Mouse (Mus musculus): ENCODE measurements around the gene Mesd. TPM values are rescaled to one million over a fixed set of nuclear protein-coding genes. Genes with fewer than 3 reads are reported as not detected.
"Not testable (repeated sequence)": the region's sequence is repeated elsewhere in the genome, so short reads cannot be mapped to it uniquely, and the experiment has no call there.

Mesd gene
- polyA plus RNA-seq, 1 experiment from 2014 or later: 67.5 TPM

GRCm38 (mm10) chr7:83878676-83879448 is 5.4 kb upstream of the Mesd start:
- DNase-seq (ENCODE audit: low spot score): no peak

- DNase-seq (ENCODE audit: low spot score): no peak
Measured at GRCm38 (mm10) chr7:83882150-83882632, 2.1 kb upstream of the Mesd start.

GRCm38 (mm10) chr7:83882633-83883275 is 1.5 kb upstream of the Mesd start:
- DNase-seq (ENCODE audit: low spot score): peak; percentile 15

- DNase-seq (ENCODE audit: low spot score): peak; percentile 44
Measured at GRCm38 (mm10) chr7:83883276-83884020, 818 bp upstream of the Mesd start.

GRCm38 (mm10) chr7:83884921-83885532 is 761 bp downstream of the Mesd start:
- no peak for DNase-seq (ENCODE audit: low spot score)

GRCm38 (mm10) chr7:83885835-83886234 is 1.6 kb downstream of the Mesd start:
- no peak for DNase-seq (ENCODE audit: low spot score)

GRCm38 (mm10) chr7:83886366-83887129 is 2.3 kb downstream of the Mesd start:
- no peak for DNase-seq (ENCODE audit: low spot score)

DNA sequence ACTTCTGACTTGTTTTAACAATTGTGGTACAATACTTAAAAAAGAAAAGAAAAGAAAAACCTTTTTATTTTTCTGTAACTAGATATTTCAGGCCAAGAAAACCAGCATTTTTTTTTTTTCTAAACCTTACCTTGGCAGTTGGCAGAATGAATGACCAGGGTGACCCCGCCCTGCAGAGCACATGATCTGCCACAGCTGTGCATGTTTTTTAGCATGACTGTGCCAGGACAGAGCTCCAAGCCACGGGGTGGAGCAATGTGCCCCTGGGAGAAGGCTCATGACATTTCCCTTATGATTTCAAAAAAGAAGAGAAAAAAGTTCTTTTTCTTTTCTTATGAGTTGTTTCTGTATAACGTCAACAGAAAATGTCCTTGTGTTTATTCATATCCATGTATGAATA is 5.1 kb downstream of the Mesd start:
- no peak for DNase-seq (ENCODE audit: low spot score)

DNA sequence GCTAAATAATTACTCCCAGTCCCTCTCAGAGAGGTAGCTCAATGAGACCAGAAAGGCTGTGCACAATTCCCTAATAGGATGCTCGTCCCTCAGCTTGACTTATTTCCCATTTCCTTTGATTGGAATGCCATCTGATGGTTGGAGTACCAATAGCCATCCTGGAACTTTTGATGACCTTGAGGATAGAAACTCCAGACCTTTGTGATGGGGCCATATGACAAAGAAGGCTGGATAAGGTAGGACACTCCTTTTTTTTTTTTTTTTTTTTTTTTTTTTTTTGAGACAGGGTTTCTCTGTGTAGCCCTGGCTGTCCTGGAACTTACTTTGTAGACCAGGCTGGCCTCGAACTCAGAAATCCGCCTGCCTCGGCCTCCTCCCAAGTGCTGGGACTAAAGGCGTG is 5.7 kb downstream of the Mesd start:
- DNase-seq (ENCODE audit: low spot score): not testable (repeated sequence)

GRCm38 (mm10) chr7:83891433-83892332 is 7.4 kb downstream of the Mesd start:
- peak; percentile 99 for DNase-seq (ENCODE audit: low spot score)

GRCm38 (mm10) chr7:83892333-83892669 is 8.0 kb downstream of the Mesd start:
- DNase-seq (ENCODE audit: low spot score): no peak

DNA sequence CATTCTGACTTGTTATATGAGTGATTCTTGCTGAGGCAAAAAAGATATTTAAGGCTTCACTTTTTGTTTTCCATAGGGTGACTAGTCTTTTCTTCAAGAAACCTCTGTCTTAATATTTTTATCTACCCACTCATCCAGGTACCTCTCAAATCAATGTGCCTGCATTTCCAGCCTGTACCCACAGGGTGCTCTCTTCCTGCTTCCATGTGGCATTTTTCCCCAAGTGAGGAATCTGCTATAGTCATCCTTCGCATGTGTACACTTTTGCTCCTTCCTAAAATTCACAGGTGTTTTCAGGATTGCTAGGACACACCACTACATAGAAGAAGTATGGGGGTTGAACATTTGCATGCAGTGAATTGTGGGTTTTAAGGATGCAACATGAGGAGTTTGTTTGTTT is 10.1 kb downstream of the Mesd start:
- DNase-seq (ENCODE audit: low spot score): no peak

DNA sequence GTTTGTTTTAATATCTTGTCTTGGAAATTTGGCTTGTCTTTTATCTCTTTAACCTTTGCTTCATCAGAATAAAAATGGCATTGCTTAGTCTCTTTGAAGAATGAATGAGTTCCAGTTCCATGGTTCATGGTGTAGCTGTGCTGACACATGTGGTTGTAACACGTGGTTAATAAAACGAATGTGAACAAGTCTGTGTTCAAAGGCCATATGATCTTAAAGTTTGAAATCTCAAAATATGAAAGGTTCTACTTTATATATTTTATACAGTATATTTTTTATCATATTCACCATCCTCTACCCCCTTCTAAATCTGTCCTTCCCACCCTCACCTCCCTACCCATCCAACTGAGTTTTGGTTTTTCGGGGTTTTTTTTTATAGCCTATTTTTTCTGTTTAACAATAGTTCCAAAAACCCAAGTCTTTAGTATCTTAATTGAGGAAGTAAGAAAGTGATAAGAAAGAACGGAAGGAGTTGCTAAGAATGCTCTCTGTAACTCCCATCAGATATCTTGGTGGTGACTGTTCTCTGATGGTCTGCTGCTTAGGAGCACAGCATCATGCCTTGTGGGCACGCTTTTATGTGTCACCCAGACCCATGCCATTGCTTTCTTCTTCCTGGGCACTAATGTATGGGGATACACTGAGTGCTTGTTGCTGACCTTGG is 11.9 kb downstream of the Mesd start:
- DNase-seq (ENCODE audit: low spot score): no peak

- DNase-seq (ENCODE audit: low spot score): no peak
Measured at GRCm38 (mm10) chr7:83898267-83898666, 14.0 kb downstream of the Mesd start.

DNA sequence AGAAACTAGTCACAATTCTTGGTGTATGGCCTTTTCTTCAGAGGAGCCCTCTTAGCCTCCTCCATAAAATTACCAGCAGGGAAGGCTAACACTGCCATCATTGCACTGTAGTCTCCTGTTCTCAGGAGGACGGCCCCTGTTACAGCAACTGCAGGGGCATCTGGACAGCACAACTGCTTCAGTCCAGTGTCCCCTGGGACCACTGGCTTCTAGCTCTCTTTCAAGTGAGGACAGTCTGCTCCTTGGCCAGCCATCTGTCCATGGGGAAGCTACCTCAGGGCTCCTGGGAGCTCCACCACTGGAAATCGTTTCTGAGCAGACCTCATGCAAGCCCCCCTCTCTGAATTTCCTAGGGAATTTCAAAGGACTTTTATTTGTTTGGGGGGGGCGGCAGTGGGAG is 16.3 kb downstream of the Mesd start:
- DNase-seq (ENCODE audit: low spot score): no peak

- no peak for DNase-seq (ENCODE audit: low spot score)
Measured at GRCm38 (mm10) chr7:83901425-83901824, 17.2 kb downstream of the Mesd start.

DNA sequence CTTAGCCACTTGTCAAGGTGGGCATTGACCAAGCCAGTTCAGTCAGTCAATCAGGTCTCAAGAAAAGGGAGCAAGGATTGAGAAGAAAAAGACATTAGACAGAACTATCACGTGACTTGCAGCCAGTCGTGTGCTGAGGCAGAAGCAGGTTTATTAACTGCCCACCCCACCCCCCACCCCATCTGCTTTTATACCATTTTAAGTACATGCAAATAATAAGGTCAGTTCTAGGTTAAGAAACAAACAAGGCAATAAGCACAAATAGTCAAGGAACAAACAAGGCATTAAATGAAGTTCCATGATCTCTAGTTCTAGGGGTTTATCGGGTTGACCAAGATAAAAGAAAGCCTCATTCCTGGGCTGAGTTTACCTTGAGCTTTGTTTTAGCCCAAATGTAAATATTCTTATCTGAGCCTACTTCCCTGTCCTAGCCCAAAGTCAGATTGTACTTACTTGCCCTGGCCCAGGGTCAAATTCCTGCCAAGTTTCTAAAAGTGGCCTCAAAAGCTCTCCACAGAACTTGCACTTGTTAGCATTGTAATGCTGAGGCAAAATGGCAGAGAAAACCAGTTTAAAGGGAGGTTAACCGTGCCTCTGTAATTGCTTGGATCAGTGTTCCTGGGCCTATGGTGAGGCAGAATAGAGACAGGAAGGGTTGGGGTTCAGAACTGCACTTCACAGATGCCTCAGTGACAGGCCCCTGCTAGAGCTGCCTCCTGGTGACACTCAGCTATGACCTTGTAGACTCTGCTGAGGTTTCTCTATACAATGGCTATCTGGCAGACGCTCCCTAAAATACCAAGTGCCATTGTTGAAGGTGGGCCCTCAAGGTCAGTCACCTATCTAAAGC is 18.3 kb downstream of the Mesd start:
- no peak for DNase-seq (ENCODE audit: low spot score)

DNA sequence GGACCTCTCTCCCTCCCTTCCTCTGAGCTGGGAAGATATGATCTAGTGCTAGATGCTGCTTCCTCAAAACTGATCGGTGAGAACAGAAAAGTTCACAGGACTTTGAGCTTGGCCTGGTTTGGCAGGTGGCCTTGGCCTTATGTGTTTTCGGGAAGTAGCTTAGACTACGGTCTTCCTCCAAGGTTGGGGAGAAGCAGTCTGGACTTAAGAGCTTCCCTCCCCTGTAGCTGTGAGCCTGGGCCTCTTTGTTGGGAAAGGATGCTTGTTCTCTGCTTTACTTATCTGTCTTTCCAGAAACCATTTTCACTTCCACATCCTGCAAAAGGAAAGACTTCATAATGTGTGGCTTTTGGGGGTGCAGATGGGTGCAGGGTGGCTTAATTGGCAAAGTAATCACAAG is 20.6 kb downstream of the Mesd start:
- no peak for DNase-seq (ENCODE audit: low spot score)
